Mouse (Mus musculus) small intestine, adult 2 months (tissue): Measurements from ENCODE around the gene Mrgprg.

ENCODE experiments used
- CTCF ChIP-seq: fragments of 200-500 bp; IDR thresholded peaks from 2 replicates; pipeline ENCODE4 v1.5.1; 2012; ENCODE audit warnings: low read depth, mild to moderate bottlenecking, control low read depth, inconsistent platforms, low read length, moderate library complexity, mixed read lengths; ENCODE audit not compliant: insufficient replicate concordance, insufficient read length; ENCODE audit errors: extremely low read depth
- POLR2A ChIP-seq: fragments of 200-500 bp; IDR thresholded peaks from 2 replicates; pipeline ENCODE4 v1.6.1; 2012; ENCODE audit warnings: low read depth, mild to moderate bottlenecking, control low read depth, inconsistent platforms, low read length, moderate library complexity

DNA sequence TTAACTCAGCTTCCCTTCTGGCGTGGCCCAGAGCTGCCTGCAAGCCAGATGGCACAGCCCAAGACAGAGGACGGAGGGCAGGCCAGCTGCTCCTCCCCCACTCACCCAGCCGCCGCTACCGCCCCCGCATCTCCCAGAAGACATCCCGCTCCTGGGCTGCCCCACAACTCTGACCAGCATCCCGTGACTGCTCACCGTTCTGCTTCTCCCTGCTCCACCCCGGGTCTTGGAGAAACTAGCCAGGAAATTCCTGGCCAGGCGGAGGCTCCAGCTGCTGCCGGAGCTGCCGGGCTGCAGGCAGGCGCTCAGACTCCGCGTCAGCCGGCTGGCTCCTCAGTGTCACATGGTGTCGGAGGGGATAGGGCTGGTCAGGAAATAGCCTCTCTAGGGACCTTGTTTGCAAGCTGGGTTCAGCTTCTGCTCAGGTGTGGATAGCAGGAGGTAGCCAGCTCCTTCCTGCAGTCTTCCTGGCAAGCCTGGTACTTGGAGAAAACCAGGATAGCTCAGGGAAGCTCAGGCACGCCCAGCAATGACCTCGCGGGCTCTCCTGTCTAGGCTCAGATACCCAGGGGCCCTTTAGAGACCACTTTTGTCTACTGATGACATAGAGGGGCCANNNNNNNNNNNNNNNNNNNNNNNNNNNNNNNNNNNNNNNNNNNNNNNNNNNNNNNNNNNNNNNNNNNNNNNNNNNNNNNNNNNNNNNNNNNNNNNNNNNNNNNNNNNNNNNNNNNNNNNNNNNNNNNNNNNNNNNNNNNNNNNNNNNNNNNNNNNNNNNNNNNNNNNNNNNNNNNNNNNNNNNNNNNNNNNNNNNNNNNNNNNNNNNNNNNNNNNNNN is 17.4 kb upstream of the Mrgprg start, which contains the start of gene Mrgpre:
- TF ChIP-seq CTCF, result no peak
- TF ChIP-seq POLR2A, result peak; percentile 25; the same call in 1 of the 2 replicates
